Mouse (Mus musculus): ENCODE measurements around the gene Dhtkd1.
"Not testable (repeated sequence)": the region's sequence is repeated elsewhere in the genome, so short reads cannot be mapped to it uniquely, and the experiment has no call there.

Gene Dhtkd1

GRCm38 (mm10) chr2:5942416-5943032 lies at the start of gene Dhtkd1:
Gene Dhtkd1 (minus strand): TSS chr2:5942792.
- DNase-seq (ENCODE audit: inconsistent age in 2 of 2, low spot score in 1 of 2): peak; percentile 76 to 91

GRCm38 (mm10) chr2:5977532-5977931 lies 34.9 kb upstream of the Dhtkd1 start:
- no peak for DNase-seq (ENCODE audit: inconsistent age in 2 of 2, low spot score in 1 of 2)

- not testable (repeated sequence) for DNase-seq (ENCODE audit: inconsistent age in 2 of 2, low spot score in 1 of 2)
Measured at GRCm38 (mm10) chr2:5970629-5971028, 28.0 kb upstream of the Dhtkd1 start.

- DNase-seq (ENCODE audit: inconsistent age in 2 of 2, low spot score in 1 of 2): no peak
Measured at GRCm38 (mm10) chr2:5965972-5966371, 23.4 kb upstream of the Dhtkd1 start.

GRCm38 (mm10) chr2:5963729-5964128 lies 21.1 kb upstream of the Dhtkd1 start:
- not testable (repeated sequence) for DNase-seq (ENCODE audit: inconsistent age in 2 of 2, low spot score in 1 of 2)

- DNase-seq (ENCODE audit: inconsistent age in 2 of 2, low spot score in 1 of 2): no peak
Measured at GRCm38 (mm10) chr2:5962265-5962664, 19.7 kb upstream of the Dhtkd1 start.

GRCm38 (mm10) chr2:5957705-5958104 lies 15.1 kb upstream of the Dhtkd1 start:
- no peak for DNase-seq (ENCODE audit: inconsistent age in 2 of 2, low spot score in 1 of 2)

- DNase-seq (ENCODE audit: inconsistent age in 2 of 2, low spot score in 1 of 2): no peak
Measured at GRCm38 (mm10) chr2:5951621-5952211, 9.1 kb upstream of the Dhtkd1 start.

GRCm38 (mm10) chr2:5950766-5951595 lies 8.4 kb upstream of the Dhtkd1 start, which contains the start of gene Upf2:
Gene Upf2 (plus strand): TSS chr2:5951469.
- peak; percentile 95 to 98 for DNase-seq (ENCODE audit: inconsistent age in 2 of 2, low spot score in 1 of 2)

GRCm38 (mm10) chr2:5950305-5950704 lies 7.7 kb upstream of the Dhtkd1 start:
- DNase-seq (ENCODE audit: inconsistent age in 2 of 2, low spot score in 1 of 2): peak in 1 of 2 experiments; percentile 25

- DNase-seq (ENCODE audit: inconsistent age in 2 of 2, low spot score in 1 of 2): peak in 1 of 2 experiments; percentile 12
Measured at GRCm38 (mm10) chr2:5949821-5950220, 7.2 kb upstream of the Dhtkd1 start.

GRCm38 (mm10) chr2:5948964-5949363 lies 6.4 kb upstream of the Dhtkd1 start:
- DNase-seq (ENCODE audit: inconsistent age in 2 of 2, low spot score in 1 of 2): no peak

- DNase-seq (ENCODE audit: inconsistent age in 2 of 2, low spot score in 1 of 2): no peak
Measured at GRCm38 (mm10) chr2:5946876-5947275, 4.3 kb upstream of the Dhtkd1 start.

- no peak for DNase-seq (ENCODE audit: inconsistent age in 2 of 2, low spot score in 1 of 2)
Measured at GRCm38 (mm10) chr2:5945629-5946028, 3.0 kb upstream of the Dhtkd1 start.

GRCm38 (mm10) chr2:5943071-5943470 lies 479 bp upstream of the Dhtkd1 start:
- no peak for DNase-seq (ENCODE audit: inconsistent age in 2 of 2, low spot score in 1 of 2)

GRCm38 (mm10) chr2:5941861-5942415 lies 654 bp downstream of the Dhtkd1 start:
- DNase-seq (ENCODE audit: inconsistent age in 2 of 2, low spot score in 1 of 2): no peak

- DNase-seq (ENCODE audit: inconsistent age in 2 of 2, low spot score in 1 of 2): no peak
Measured at GRCm38 (mm10) chr2:5940936-5941335, 1.7 kb downstream of the Dhtkd1 start.

- DNase-seq (ENCODE audit: inconsistent age in 2 of 2, low spot score in 1 of 2): no peak
Measured at GRCm38 (mm10) chr2:5939911-5940310, 2.7 kb downstream of the Dhtkd1 start.

GRCm38 (mm10) chr2:5939319-5939718 lies 3.3 kb downstream of the Dhtkd1 start:
- DNase-seq (ENCODE audit: inconsistent age in 2 of 2, low spot score in 1 of 2): no peak

- DNase-seq (ENCODE audit: inconsistent age in 2 of 2, low spot score in 1 of 2): no peak
Measured at GRCm38 (mm10) chr2:5936550-5936949, 6.0 kb downstream of the Dhtkd1 start.

GRCm38 (mm10) chr2:5936068-5936467 lies 6.5 kb downstream of the Dhtkd1 start:
- DNase-seq (ENCODE audit: inconsistent age in 2 of 2, low spot score in 1 of 2): no peak

- DNase-seq (ENCODE audit: inconsistent age in 2 of 2, low spot score in 1 of 2): no peak
Measured at GRCm38 (mm10) chr2:5934936-5935335, 7.7 kb downstream of the Dhtkd1 start.
